Mouse (Mus musculus) forebrain, embryonic 14.5 days (tissue): Measurements from ENCODE around the gene Tmem236. TPM values are rescaled to one million over a fixed set of nuclear protein-coding genes. Genes with fewer than 3 reads are reported as not detected.

Experiments
- ATAC-seq: fragments of 200-750 bp; cut with Nextera tagmentation; 2 replicates; pipeline ENCODE4 v1.8.0; 2017; ENCODE audit warnings: mild to moderate bottlenecking, moderate library complexity
- DNase-seq: peaks from one replicate; pipeline ENCODE4 v3.0.0-alpha.2; 2015; ENCODE audit warnings: low spot score
- H3K27ac ChIP-seq: fragments of 300-500 bp; sonication (generic); 2 replicates; pipeline ENCODE4 v1.5.1; 2014; ENCODE audit warnings: low read depth, mild to moderate bottlenecking, control low read depth, low read length, moderate library complexity
- H3K27me3 ChIP-seq: fragments of 300-500 bp; sonication (generic); replicated peaks from 2 replicates; pipeline ENCODE4 v1.6.1; 2014; ENCODE audit warnings: low read length, control low read depth, mixed read lengths; ENCODE audit not compliant: control insufficient read depth, insufficient read depth
- H3K36me3 ChIP-seq: fragments of 300-500 bp; sonication (generic); 2 replicates; pipeline ENCODE4 v1.6.1; 2014; ENCODE audit warnings: low read length, control low read depth; ENCODE audit not compliant: control insufficient read depth, insufficient read depth
- H3K4me1 ChIP-seq: fragments of 300-500 bp; sonication (generic); 2 replicates; pipeline ENCODE4 v1.6.1; 2014; ENCODE audit warnings: antibody characterized with exemption, low read length, control low read depth; ENCODE audit not compliant: control insufficient read depth, insufficient read depth
- H3K4me2 ChIP-seq: fragments of 300-500 bp; sonication (generic); 2 replicates; pipeline ENCODE4 v1.6.1; 2014; ENCODE audit warnings: mild to moderate bottlenecking, control low read depth, low read length
- H3K4me3 ChIP-seq: fragments of 300-500 bp; sonication (generic); 2 replicates; pipeline ENCODE4 v1.5.1; 2014; ENCODE audit warnings: low read depth, low read length, control low read depth
- H3K9ac ChIP-seq: fragments of 300-500 bp; sonication (generic); 2 replicates; pipeline ENCODE4 v1.6.1; 2014; ENCODE audit warnings: mild to moderate bottlenecking, low read length, control low read depth, moderate library complexity
- H3K9me3 ChIP-seq: fragments of 300-500 bp; sonication (generic); replicated peaks from 2 replicates; pipeline ENCODE4 v1.6.1; 2016; ENCODE audit warnings: low read length, control low read depth, mixed read lengths; ENCODE audit not compliant: control insufficient read depth
- WGBS: fragments of 180-500 bp; shearing (Covaris S2); extraction: QIAGEN DNeasy Blood & Tissue Kit; methylation state at CpG from one replicate; pipeline ENCODE4 v1.1.7; 2014; 5-methylcytosine and 5-hydroxymethylcytosine counted together
- polyA plus RNA-seq: library from polyadenylated mRNA; unstranded; fragments of >200 nt; fragmentation: Nextera tagmentation; extraction: Ambion mirVana; gene quantifications from 2 replicates; pipeline ENCODE4 v1.2.1, GENCODE M21; 2014

Tmem236 gene
- polyA plus RNA-seq, 1 experiment from 2014 or later = not detected

DNA sequence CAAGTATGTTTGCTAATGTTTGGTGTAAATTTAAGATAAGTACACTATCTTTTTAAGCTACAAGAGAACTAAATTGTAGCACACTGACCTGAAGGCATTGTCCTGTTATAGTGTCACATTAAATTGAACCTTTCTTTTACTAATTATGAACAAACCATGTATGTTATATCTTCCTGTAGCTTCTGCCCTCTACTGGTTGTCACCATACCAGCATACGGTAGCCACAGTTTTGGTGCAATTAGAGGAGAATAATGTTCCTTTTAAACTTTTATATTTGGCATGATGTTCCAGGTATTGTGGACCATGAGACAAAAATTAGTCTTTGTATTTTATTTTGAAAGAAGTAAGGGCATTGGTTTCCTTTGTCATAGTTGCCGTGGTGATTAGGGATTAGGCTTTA, 27.4 kb upstream of the Tmem236 start:
- peak; percentile 40; the same call in 1 of the 2 replicates for ATAC-seq
- no peaks in the 10 kb centered on the region for H3K27me3 ChIP-seq
- 82% methylated on average over 2 of the region's 2 CpGs for WGBS

DNA sequence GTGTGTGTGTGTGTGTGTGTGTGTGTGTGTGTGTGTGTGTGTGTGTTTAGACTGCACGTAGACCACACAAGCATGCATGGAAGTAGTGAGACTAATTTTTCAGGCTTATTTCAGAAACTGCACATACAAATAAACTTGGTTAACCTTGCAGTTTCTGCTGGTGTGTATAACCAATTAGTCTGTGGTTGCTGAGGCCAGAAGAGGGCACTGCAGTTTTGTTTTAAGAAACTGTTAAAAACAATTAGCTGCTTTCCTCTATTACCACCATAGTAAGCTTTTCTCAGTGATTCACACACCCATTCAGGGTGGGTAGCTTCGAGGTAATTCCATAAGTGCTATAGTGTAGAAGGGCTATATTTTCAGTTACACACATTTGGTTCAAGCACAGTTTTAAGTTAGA, 23.5 kb upstream of the Tmem236 start:
- Histone ChIP-seq H3K9me3 (no peaks in the 10 kb centered on the region), H3K4me1 (no peaks in the 10 kb centered on the region), H3K27me3 (no peaks in the 10 kb centered on the region), H3K27ac (no peak overlapping the region), H3K36me3 (0 out of 2 replicates have a peak, but pooled peaks cover 15% of the 10 kb centered on the region), H3K4me2 (no peak overlapping the region), H3K4me3 (no peak overlapping the region), H3K9ac (no peak overlapping the region)
- DNase-seq (no peak), ATAC-seq (no peak)
- 92% methylated on average over 2 of the region's 2 CpGs for WGBS

More for the DNA sequence above, 27.4 kb upstream of the Tmem236 start:
- Histone ChIP-seq H3K9ac (no peak overlapping the region), H3K4me3 (no peak overlapping the region), H3K27ac (no peak overlapping the region), H3K36me3 (peaks cover 37% of the 10 kb centered on the region), H3K4me1 (no peaks in the 10 kb centered on the region), H3K9me3 (no peaks in the 10 kb centered on the region), H3K4me2 (no peak overlapping the region)
- DNase-seq = peak; percentile 42

- no peak overlapping the region for H3K27ac ChIP-seq
- no peak for DNase-seq
- WGBS = 88% methylated on average over 6 of the region's 6 CpGs
- H3K9ac ChIP-seq = no peak overlapping the region
- H3K27me3 ChIP-seq = no peaks in the 10 kb centered on the region
- H3K4me3 ChIP-seq = no peak overlapping the region
- H3K4me2 ChIP-seq = no peak overlapping the region
- ATAC-seq = no peak
- no peaks in the 10 kb centered on the region for H3K4me1 ChIP-seq
- no peaks in the 10 kb centered on the region for H3K9me3 ChIP-seq
- 0 out of 2 replicates have a peak, but pooled peaks cover 12% of the 10 kb centered on the region for H3K36me3 ChIP-seq
Observed at GRCm38 (mm10) chr2:14151854-14152253, 22.5 kb upstream of the Tmem236 start.

- H3K36me3 ChIP-seq = 0 out of 2 replicates have a peak, but pooled peaks cover 5% of the 10 kb centered on the region
Observed at GRCm38 (mm10) chr2:14159047-14159446, 15.3 kb upstream of the Tmem236 start.

DNA sequence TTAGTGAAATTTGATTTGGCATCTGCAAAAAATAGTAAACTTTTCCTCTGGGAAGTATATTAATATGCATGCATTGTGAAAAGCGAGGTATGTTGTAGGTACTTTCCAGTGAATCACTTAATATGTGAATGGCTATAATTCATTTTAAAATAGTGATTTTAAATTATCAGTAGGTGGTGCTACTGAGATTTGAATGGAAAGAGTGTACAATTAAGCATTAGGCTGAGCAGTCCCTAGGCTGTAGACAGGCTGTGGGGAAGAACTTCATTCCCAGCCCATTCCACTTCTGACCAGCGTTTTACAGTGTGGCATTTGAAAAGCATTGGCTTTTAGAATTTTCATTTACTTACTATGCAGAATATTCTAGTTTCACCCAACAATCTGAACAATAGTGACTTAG, 14.6 kb upstream of the Tmem236 start:
- no peaks in the 10 kb centered on the region for H3K9me3 ChIP-seq
- no peak overlapping the region for H3K4me3 ChIP-seq
- no peak overlapping the region for H3K9ac ChIP-seq
- no peak overlapping the region for H3K4me2 ChIP-seq
- no peak overlapping the region for H3K27ac ChIP-seq
- peak; percentile 23 for DNase-seq
- 89% methylated on average over 2 of the region's 2 CpGs for WGBS
- no peaks in the 10 kb centered on the region for H3K27me3 ChIP-seq
- H3K4me1 ChIP-seq = no peaks in the 10 kb centered on the region
- 0 out of 2 replicates have a peak, but pooled peaks cover 5% of the 10 kb centered on the region for H3K36me3 ChIP-seq
- peak; percentile 57; the same call in 1 of the 2 replicates for ATAC-seq

More at GRCm38 (mm10) chr2:14159047-14159446, 15.3 kb upstream of the Tmem236 start:
- no peak for DNase-seq
- H3K4me1 ChIP-seq = no peaks in the 10 kb centered on the region
- no peak overlapping the region for H3K4me3 ChIP-seq
- H3K27me3 ChIP-seq = no peaks in the 10 kb centered on the region
- 84% methylated on average over 3 of the region's 3 CpGs for WGBS
- no peak overlapping the region for H3K4me2 ChIP-seq
- H3K27ac ChIP-seq = no peak overlapping the region
- ATAC-seq = no peak
- H3K9me3 ChIP-seq = no peaks in the 10 kb centered on the region
- no peak overlapping the region for H3K9ac ChIP-seq

GRCm38 (mm10) chr2:14164459-14165030, 9.8 kb upstream of the Tmem236 start:
- ATAC-seq (no peak), DNase-seq (no peak)
- no peak overlapping the region for H3K4me3 ChIP-seq
- no peaks in the 10 kb centered on the region for H3K36me3 ChIP-seq
- H3K4me1 ChIP-seq = no peaks in the 10 kb centered on the region
- H3K9me3 ChIP-seq = no peaks in the 10 kb centered on the region
- H3K27ac ChIP-seq = no peak overlapping the region
- H3K27me3 ChIP-seq = no peaks in the 10 kb centered on the region
- H3K4me2 ChIP-seq = no peak overlapping the region
- H3K9ac ChIP-seq = no peak overlapping the region
- 78% methylated on average over 5 of the region's 5 CpGs for WGBS

- 65% methylated on average over 2 of the region's 2 CpGs for WGBS
- Histone ChIP-seq H3K9me3 (no peaks in the 10 kb centered on the region), H3K9ac (no peak overlapping the region), H3K27me3 (no peaks in the 10 kb centered on the region), H3K4me2 (no peak overlapping the region), H3K27ac (no peak overlapping the region), H3K4me1 (no peaks in the 10 kb centered on the region), H3K36me3 (no peaks in the 10 kb centered on the region), H3K4me3 (no peak overlapping the region)
- ATAC-seq = no peak
- no peak for DNase-seq
Observed at GRCm38 (mm10) chr2:14165066-14165465, 9.3 kb upstream of the Tmem236 start.

DNA sequence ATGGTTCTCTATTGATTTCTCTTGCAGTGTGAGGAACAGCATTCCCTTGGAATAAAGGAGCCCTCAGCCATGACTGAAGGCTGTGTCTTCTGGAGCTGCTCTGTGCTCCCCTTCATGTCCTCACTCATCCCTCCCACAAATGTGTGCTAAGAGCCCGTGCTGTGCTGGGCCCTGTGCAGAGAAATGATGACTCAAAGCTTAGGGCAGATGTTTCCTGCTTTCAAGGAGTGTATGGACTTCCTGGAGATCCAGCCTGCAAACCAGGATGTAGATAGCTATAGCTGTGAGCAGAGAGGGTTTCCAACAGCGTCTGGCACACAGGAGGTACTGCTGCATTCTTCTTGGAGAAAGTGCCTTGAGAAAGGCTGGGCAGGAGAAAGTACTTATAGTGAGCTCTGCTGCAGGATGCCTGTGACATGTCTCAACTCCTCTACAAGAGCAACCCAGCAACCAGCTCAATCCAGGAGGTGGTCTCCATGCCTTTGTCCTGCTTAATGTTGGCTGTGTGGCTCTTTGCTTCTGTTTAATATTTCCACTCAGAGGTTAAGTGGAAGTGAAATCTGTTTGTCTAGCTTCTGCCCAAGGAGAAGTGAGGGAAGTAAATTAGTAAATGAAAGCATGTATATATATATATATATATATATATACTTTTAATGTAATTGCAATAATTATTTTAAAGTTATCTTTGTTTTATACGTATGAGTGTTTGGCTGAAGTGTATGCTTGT, 8.5 kb upstream of the Tmem236 start:
- no peaks in the 10 kb centered on the region for H3K27me3 ChIP-seq
- no peaks in the 10 kb centered on the region for H3K36me3 ChIP-seq
- no peaks in the 10 kb centered on the region for H3K9me3 ChIP-seq
- no peak overlapping the region for H3K4me2 ChIP-seq
- H3K4me3 ChIP-seq = no peak overlapping the region
- no peak overlapping the region for H3K9ac ChIP-seq
- DNase-seq (no peak), ATAC-seq (no peak)
- no peaks in the 10 kb centered on the region for H3K4me1 ChIP-seq
- 80% methylated on average over 3 of the region's 3 CpGs for WGBS
- no peak overlapping the region for H3K27ac ChIP-seq

- Histone ChIP-seq H3K27ac (no peak overlapping the region), H3K4me2 (no peak overlapping the region), H3K9ac (no peak overlapping the region), H3K4me3 (no peak overlapping the region), H3K9me3 (no peaks in the 10 kb centered on the region), H3K4me1 (no peaks in the 10 kb centered on the region), H3K36me3 (no peaks in the 10 kb centered on the region), H3K27me3 (no peaks in the 10 kb centered on the region)
- no peak for ATAC-seq
- no peak for DNase-seq
Observed at GRCm38 (mm10) chr2:14167721-14168120, 6.6 kb upstream of the Tmem236 start.
